Mouse (Mus musculus) testis, adult 2 months (tissue): ENCODE data around the gene Plpp7.

ENCODE experiments used
- CTCF ChIP-seq: fragments of 200-500 bp; IDR thresholded peaks from 2 replicates; pipeline ENCODE4 v1.5.1; 2012; ENCODE audit warnings: low read depth, mild to moderate bottlenecking, inconsistent platforms, low read length, moderate library complexity; ENCODE audit not compliant: control insufficient read depth, insufficient read depth, insufficient replicate concordance
- POLR2A ChIP-seq: fragments of 200-500 bp; IDR thresholded peaks from 2 replicates; pipeline ENCODE4 v1.6.1; 2012; ENCODE audit warnings: low read depth, mild to moderate bottlenecking, inconsistent platforms, low read length, moderate library complexity; ENCODE audit not compliant: control insufficient read depth

- TF ChIP-seq CTCF (no peak), POLR2A (no peak)
Observed at GRCm38 (mm10) chr2:32112548-32112947, 17.2 kb downstream of the Plpp7 start.
